Mouse (Mus musculus) MEL (cell line): Measurements from ENCODE around the gene Gprin2. TPM values are rescaled to one million over a fixed set of nuclear protein-coding genes. Genes with fewer than 3 reads are reported as not detected.
A peak's percentile ranks its signal among the peaks of the same experiment; 100 is the strongest.

Experiments used
- DNase-seq: peaks from one replicate; pipeline ENCODE4 v3.0.0; 2011; ENCODE audit warnings: low read depth, low spot score
- H3K27ac ChIP-seq: 2 replicates; pipeline ENCODE4 v1.5.1; 2012; ENCODE audit warnings: low read depth, mild to moderate bottlenecking, control low read depth, low read length, moderate library complexity; ENCODE audit not compliant: control insufficient read depth
- H3K27me3 ChIP-seq, 2 experiments: fragments of 150-350 bp in 1 of 2; sonication (generic) in 1 of 2; 2 replicates each; pipeline ENCODE4 v1.6.1; 2012; ENCODE audit warnings: low read length in 2 of 2, mild to moderate bottlenecking in 2 of 2, improper control_type of control experiment in 1 of 2, moderate library complexity in 1 of 2; ENCODE audit not compliant: insufficient read depth in 2 of 2, control insufficient read depth in 1 of 2
- H3K36me3 ChIP-seq, 2 experiments: 2 replicates each; pipeline ENCODE4 v1.6.1; 2012 to 2014; ENCODE audit warnings: low read length in 2 of 2, improper control_type of control experiment in 1 of 2, inconsistent platforms in 1 of 2, mild to moderate bottlenecking in 1 of 2; ENCODE audit not compliant: insufficient read depth in 2 of 2, control insufficient read depth in 1 of 2
- H3K4me1 ChIP-seq, 2 experiments: fragments of 150-350 bp in 1 of 2; sonication (generic) in 1 of 2; 2 replicates each; pipeline ENCODE4 v1.6.1; 2012; ENCODE audit warnings: low read length in 2 of 2, improper control_type of control experiment in 1 of 2, mild to moderate bottlenecking in 1 of 2; ENCODE audit not compliant: insufficient read depth in 2 of 2, control insufficient read depth in 1 of 2
- H3K4me3 ChIP-seq, 2 experiments: fragments of 150-350 bp in 1 of 2; sonication (generic) in 1 of 2; 2 replicates each; pipeline ENCODE4 v1.5.1; 2012; ENCODE audit warnings: low read depth in 2 of 2, low read length in 2 of 2, mild to moderate bottlenecking in 2 of 2, moderate library complexity in 2 of 2, control low read depth in 1 of 2, improper control_type of control experiment in 1 of 2; ENCODE audit not compliant: control insufficient read depth in 1 of 2, insufficient read depth in 1 of 2
- H3K79me2 ChIP-seq: 2 replicates; pipeline ENCODE4 v1.6.1; 2012; ENCODE audit warnings: mild to moderate bottlenecking, low read length, moderate library complexity; ENCODE audit not compliant: control insufficient read depth, poor library complexity, insufficient read depth
- H3K9ac ChIP-seq: 2 replicates; pipeline ENCODE4 v1.6.1; 2012; ENCODE audit warnings: low read depth, mild to moderate bottlenecking, control low read depth, low read length, moderate library complexity; ENCODE audit not compliant: control insufficient read depth, poor library complexity, severe bottlenecking
- H3K9me3 ChIP-seq: fragments of 150-350 bp; sonication (generic); replicated peaks from 2 replicates; pipeline ENCODE4 v1.6.1; 2012; ENCODE audit warnings: mild to moderate bottlenecking, low read length, improper control_type of control experiment, moderate library complexity; ENCODE audit not compliant: insufficient read depth
- BHLHE40 ChIP-seq: IDR thresholded peaks from 2 replicates; pipeline ENCODE4 v1.6.1; 2012; ENCODE audit warnings: low read depth, mild to moderate bottlenecking, inconsistent platforms, low read length, improper control_type of control experiment, borderline replicate concordance
- CHD2 ChIP-seq: IDR thresholded peaks from 2 replicates; pipeline ENCODE4 v1.6.1; 2011; ENCODE audit warnings: low read length, improper control_type of control experiment
- CTCF ChIP-seq, 3 experiments: IDR thresholded peaks in 2 of 3; conservative IDR thresholded peaks in 1 of 3; 2 replicates each; pipeline ENCODE4 v1.5.1; 2011 to 2012; ENCODE audit warnings: low read length in 3 of 3, low read depth in 2 of 3, mild to moderate bottlenecking in 2 of 3, improper control_type of control experiment in 1 of 3, inconsistent platforms in 1 of 3, mixed read lengths in 1 of 3, moderate library complexity in 1 of 3; ENCODE audit not compliant: control insufficient read depth in 1 of 3, insufficient read depth in 1 of 3, poor library complexity in 1 of 3, severe bottlenecking in 1 of 3
- E2F4 ChIP-seq: IDR thresholded peaks from 2 replicates; pipeline ENCODE4 v1.6.1; 2011; ENCODE audit warnings: low read depth, low read length, improper control_type of control experiment, borderline replicate concordance
- EP300 ChIP-seq, 2 experiments: IDR thresholded peaks; 2 replicates each; pipeline ENCODE4 v1.6.1; 2011; ENCODE audit warnings: improper control_type of control experiment in 2 of 2, low read length in 2 of 2, low read depth in 1 of 2, mild to moderate bottlenecking in 1 of 2
- ETS1 ChIP-seq: IDR thresholded peaks from 2 replicates; pipeline ENCODE4 v1.6.1; 2012; ENCODE audit warnings: low read depth, mild to moderate bottlenecking, inconsistent platforms, low read length, improper control_type of control experiment, moderate library complexity
- GABPA ChIP-seq: IDR thresholded peaks from 2 replicates; pipeline ENCODE4 v1.6.1; 2012; ENCODE audit warnings: low read depth, mild to moderate bottlenecking, inconsistent platforms, low read length, improper control_type of control experiment, moderate library complexity
- KAT2A ChIP-seq: conservative IDR thresholded peaks from 2 replicates; pipeline ENCODE4 v1.6.1; 2012; ENCODE audit warnings: low read depth, low read length, improper control_type of control experiment, inconsistent platforms
- MAFK ChIP-seq: IDR thresholded peaks from 2 replicates; pipeline ENCODE4 v1.6.1; 2011; ENCODE audit warnings: low read depth, mild to moderate bottlenecking, low read length, improper control_type of control experiment, borderline replicate concordance
- MAX ChIP-seq: IDR thresholded peaks from 2 replicates; pipeline ENCODE4 v1.6.1; 2011; ENCODE audit warnings: low read length, improper control_type of control experiment
- MXI1 ChIP-seq: IDR thresholded peaks from 2 replicates; pipeline ENCODE4 v1.6.1; 2011; ENCODE audit warnings: mild to moderate bottlenecking, low read depth, low read length, improper control_type of control experiment
- MYB ChIP-seq: IDR thresholded peaks from 2 replicates; pipeline ENCODE4 v1.6.1; 2011; ENCODE audit warnings: mild to moderate bottlenecking, low read depth, low read length, improper control_type of control experiment
- NELFE ChIP-seq: IDR thresholded peaks from 2 replicates; pipeline ENCODE4 v1.6.1; 2011; ENCODE audit warnings: low read depth, low read length, improper control_type of control experiment
- POLR2A ChIP-seq, 2 experiments: IDR thresholded peaks; 2 replicates each; pipeline ENCODE4 v1.6.1; 2011 to 2012; ENCODE audit warnings: low read length in 2 of 2, mild to moderate bottlenecking in 2 of 2, control low read depth in 1 of 2, improper control_type of control experiment in 1 of 2, low read depth in 1 of 2, moderate library complexity in 1 of 2; ENCODE audit not compliant: control insufficient read depth in 1 of 2, insufficient read depth in 1 of 2, poor library complexity in 1 of 2
- POLR2AphosphoS2 ChIP-seq: IDR thresholded peaks from 2 replicates; pipeline ENCODE4 v1.6.1; 2011; ENCODE audit warnings: low read length, improper control_type of control experiment
- RAD21 ChIP-seq: IDR thresholded peaks from 2 replicates; pipeline ENCODE4 v1.6.1; 2011; ENCODE audit warnings: mild to moderate bottlenecking, low read depth, low read length, improper control_type of control experiment
- SMC3 ChIP-seq: IDR thresholded peaks from 2 replicates; pipeline ENCODE4 v1.6.1; 2011; ENCODE audit warnings: low read depth, low read length, improper control_type of control experiment
- TAL1 ChIP-seq: IDR thresholded peaks from 2 replicates; pipeline ENCODE4 v1.6.1; 2012; ENCODE audit warnings: mild to moderate bottlenecking, inconsistent platforms, low read length, moderate library complexity, mixed read lengths
- USF1 ChIP-seq: IDR thresholded peaks from 2 replicates; pipeline ENCODE4 v1.6.1; 2014; ENCODE audit warnings: low read depth, mild to moderate bottlenecking, inconsistent platforms, low read length, improper control_type of control experiment, moderate library complexity
- USF2 ChIP-seq, 2 experiments: IDR thresholded peaks; 2 replicates each; pipeline ENCODE4 v1.6.1; 2011 to 2012; ENCODE audit warnings: improper control_type of control experiment in 2 of 2, low read length in 2 of 2, borderline replicate concordance in 1 of 2, inconsistent platforms in 1 of 2, low read depth in 1 of 2, mild to moderate bottlenecking in 1 of 2; ENCODE audit not compliant: insufficient read depth in 1 of 2
- ZC3H11A ChIP-seq: IDR thresholded peaks from 2 replicates; pipeline ENCODE4 v1.6.1; 2012; ENCODE audit warnings: low read depth, mild to moderate bottlenecking, inconsistent platforms, low read length, improper control_type of control experiment
- ZNF384 ChIP-seq: IDR thresholded peaks from 2 replicates; pipeline ENCODE4 v1.6.1; 2012; ENCODE audit warnings: low read depth, mild to moderate bottlenecking, inconsistent platforms, low read length, improper control_type of control experiment
- polyA plus RNA-seq, 2 experiments: library from polyadenylated mRNA; stranded (reverse) in 1 of 2; unstranded in 1 of 2; fragments of >175 nt in 1 of 2; fragments of >200 nt in 1 of 2; gene quantifications; 2 replicates each; pipeline versions ENCODE4 v1.2.1 to v1.2.4; 2012; ENCODE audit warnings: low replicate concordance in 2 of 2, low read depth in 1 of 2; ENCODE audit not compliant: insufficient read length in 2 of 2, insufficient read depth in 1 of 2, missing spikeins in 1 of 2
- total RNA-seq: library from RNA; depleted of rRNA; stranded (reverse); fragments of 300-350 nt; gene quantifications from 2 replicates; pipeline ENCODE4 v1.2.3, GENCODE M21; 2012

Gene Gprin2
- total and polyA plus RNA-seq, 3 experiments, result under 0.01 to 0.01 TPM; not detected in 1

- Histone ChIP-seq H3K36me3 (no peaks in the 10 kb centered on the region), H3K79me2 (no peaks in the 10 kb centered on the region), H3K27me3 (no peaks in the 10 kb centered on the region), H3K9me3 (no peaks in the 10 kb centered on the region), H3K4me3 (no peak overlapping the region), H3K27ac (no peak overlapping the region), H3K4me1 (peaks cover 0 to 6% of the 10 kb centered on the region in 2 experiments; a peak in 1 of 4 replicates), H3K9ac (no peak overlapping the region)
- DNase-seq, result peak; percentile 53
- no peak for TF ChIP-seq ZNF384
- TF ChIP-seq MAFK, result peak; percentile 46; the same call in 1 of the 2 replicates
- 0 out of 4 replicates have a peak, but pooled peaks of 1 of the 2 experiments have one; percentile 23 for TF ChIP-seq EP300 (IDR thresholded peaks at IDR 0.05; ENCODE audit: low read depth in 1 of 2, low read length in 2 of 2)
- no peak for TF ChIP-seq MAX
Observed at GRCm38 (mm10) chr14:34190361-34190760, 11.1 kb downstream of the Gprin2 start.

DNA sequence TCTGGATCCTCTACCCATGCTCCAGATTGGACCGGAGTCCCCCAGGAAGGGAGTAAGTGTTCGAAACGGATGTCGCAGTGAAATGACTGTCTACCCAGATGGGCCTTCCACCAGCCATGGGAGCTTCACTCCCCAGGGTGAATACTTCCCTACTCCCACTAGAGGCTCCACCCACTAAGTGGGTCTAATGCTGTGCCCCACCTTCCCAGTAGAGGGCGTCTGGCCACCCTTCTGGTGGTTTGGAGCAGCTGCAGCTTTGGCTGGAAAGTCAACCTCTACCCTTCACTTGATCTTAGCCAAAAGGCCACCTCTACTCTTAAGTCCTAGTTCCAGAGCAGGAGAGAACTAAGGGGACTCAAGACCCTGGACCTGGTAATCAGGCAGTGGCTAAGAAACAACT, 12.8 kb downstream of the Gprin2 start:
- Histone ChIP-seq H3K9me3 (no peaks in the 10 kb centered on the region), H3K27ac (no peak overlapping the region), H3K27me3 (no peaks in the 10 kb centered on the region), H3K79me2 (no peaks in the 10 kb centered on the region), H3K4me3 (no peak overlapping the region), H3K36me3 (no peaks in the 10 kb centered on the region), H3K4me1 (peaks cover 0 to 6% of the 10 kb centered on the region in 2 experiments; a peak in 1 of 4 replicates), H3K9ac (no peak overlapping the region)
- DNase-seq, result peak; percentile 56
- TF ChIP-seq RAD21 (peak; percentile 30), MAFK (no peak), MYB (no peak), CTCF (IDR thresholded peaks at IDR 0.05 in 2 of 3, conservative IDR thresholded peaks at IDR 0.05 in 1 of 3; ENCODE audit: control insufficient read depth in 1 of 3, insufficient read depth in 1 of 3, low read depth in 2 of 3, low read length in 3 of 3, poor library complexity in 1 of 3, severe bottlenecking in 1 of 3) (peak; percentile 57 to 78 (median 68)), SMC3 (peak; percentile 66)

DNA sequence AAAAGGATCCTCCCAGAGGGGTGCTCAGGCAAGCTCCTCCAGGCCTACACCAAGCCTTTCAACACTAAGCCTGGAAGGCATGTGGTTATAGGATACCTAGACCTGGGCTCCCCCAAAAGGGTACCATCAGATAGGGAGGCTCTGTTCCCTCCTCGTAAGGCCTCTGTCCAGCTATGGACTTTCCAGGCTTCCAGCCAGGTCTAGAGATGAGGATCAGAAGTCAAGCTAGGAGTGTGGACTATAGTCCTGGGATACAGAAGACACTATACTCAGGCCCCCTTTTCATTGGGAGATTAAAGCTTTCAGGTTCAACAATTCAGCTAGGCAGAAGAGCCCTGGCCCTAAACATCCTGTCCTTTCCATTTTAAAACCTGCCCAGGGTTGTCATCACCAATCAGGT, 18.4 kb downstream of the Gprin2 start:
- DNase-seq, result no peak
- no peaks in the 10 kb centered on the region for H3K79me2 ChIP-seq
- TF ChIP-seq USF1 (no peak), POLR2AphosphoS2 (no peak), NELFE (no peak), TAL1 (no peak), MXI1 (no peak), KAT2A (no peak), BHLHE40 (no peak), GABPA (no peak), POLR2A (IDR thresholded peaks at IDR 0.05; ENCODE audit: control insufficient read depth in 1 of 2, insufficient read depth in 1 of 2, low read depth in 1 of 2, low read length in 2 of 2, poor library complexity in 1 of 2) (no peak), ETS1 (no peak), CHD2 (no peak), MYB (no peak), USF2 (IDR thresholded peaks at IDR 0.05; ENCODE audit: borderline replicate concordance in 1 of 2, insufficient read depth in 1 of 2, low read depth in 1 of 2, low read length in 2 of 2) (no peak), E2F4 (no peak), ZC3H11A (no peak), MAFK (no peak)
- no peaks in the 10 kb centered on the region for H3K4me1 ChIP-seq
- no peaks in the 10 kb centered on the region for H3K9me3 ChIP-seq
- H3K9ac ChIP-seq, result no peak overlapping the region
- H3K27me3 ChIP-seq, result no peaks in the 10 kb centered on the region
- H3K4me3 ChIP-seq, result no peak overlapping the region
- H3K27ac ChIP-seq, result no peak overlapping the region
- H3K36me3 ChIP-seq, result no peaks in the 10 kb centered on the region
